Mouse (Mus musculus): ENCODE data around the gene Wtip.
"Not testable (repeated sequence)": the region's sequence is repeated elsewhere in the genome, so short reads cannot be mapped to it uniquely, and the experiment has no call there.

Wtip gene
- long read RNA-seq, experiment 1, partial matches to known transcripts, result 1 of 1 reads
- long read RNA-seq, experiment 1, other reads (novel, unspliced or antisense), result 0 of 1 reads
- long read RNA-seq, experiment 2, partial matches to known transcripts, result 0 of 2 reads
- long read RNA-seq, experiment 2, other reads (novel, unspliced or antisense), result 0 of 2 reads

GRCm38 (mm10) chr7:34133117-34133762 lies at the start of gene Wtip:
TSS of gene Wtip (minus strand) at chr7:34133268.
- intact Hi-C loops (cut with DNase I), result no loop called here

- intact Hi-C loops (cut with DNase I), result not testable (repeated sequence)
These were observed 43.2 kb upstream of the Wtip start for GRCm38 (mm10) chr7:34176241-34176640.

GRCm38 (mm10) chr7:34172251-34172650 lies 39.2 kb upstream of the Wtip start:
- intact Hi-C loops (cut with DNase I), result no loop called here

- intact Hi-C loops (cut with DNase I), result loop anchor here (5.0 to 10.0 kb wide), 2 partner anchors 33 to 195 kb away; no protein-coding TSS in a partner anchor
These were observed 36.4 kb upstream of the Wtip start, which contains the start of gene Uba2 for GRCm38 (mm10) chr7:34169454-34169853. TSS of gene Uba2 (minus strand) at chr7:34169599.

DNA sequence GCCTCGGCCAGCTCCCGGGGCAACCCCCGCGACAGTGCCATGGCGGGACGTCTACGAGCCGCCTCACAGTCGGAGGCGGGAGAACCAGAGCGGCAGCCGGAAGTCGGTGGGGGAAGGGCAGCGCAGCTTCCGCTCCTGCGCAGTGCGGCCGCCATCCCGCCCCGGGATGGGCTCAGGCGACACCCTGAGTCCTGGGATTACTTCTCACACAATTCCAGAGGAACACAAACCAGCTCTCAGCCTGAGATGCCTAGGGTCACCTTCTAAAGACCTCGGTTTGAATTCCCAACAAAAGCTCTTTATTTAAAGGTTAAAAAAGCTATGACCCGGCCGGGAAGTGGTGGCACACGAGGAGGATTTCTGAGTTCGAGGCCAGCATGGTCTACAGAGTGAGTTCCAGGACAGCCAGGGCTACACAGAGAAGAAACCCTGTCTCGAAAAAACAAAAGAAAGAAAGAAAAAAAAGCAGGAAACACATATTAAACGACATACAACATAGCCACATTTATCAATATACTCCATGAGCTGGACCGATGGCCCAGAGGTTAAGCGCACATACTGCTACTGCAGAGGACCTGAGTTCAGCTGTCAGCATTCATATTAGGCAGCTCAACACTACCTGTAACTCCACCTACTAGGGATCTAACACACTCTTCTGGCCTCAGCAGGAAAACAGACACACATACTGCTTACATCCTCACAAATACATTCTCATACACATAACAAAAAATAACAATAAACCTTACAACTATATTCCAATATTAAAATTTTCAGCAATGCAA lies 35.6 kb upstream of the Wtip start:
- intact Hi-C loops (cut with DNase I), result loop anchor here (5.0 to 10.0 kb wide), 2 partner anchors 34 to 196 kb away; no protein-coding TSS in a partner anchor

GRCm38 (mm10) chr7:34167766-34168469 lies 34.9 kb upstream of the Wtip start:
- intact Hi-C loops (cut with DNase I), result loop anchor here (5.0 to 10.0 kb wide), 2 partner anchors 34 to 197 kb away; no protein-coding TSS in a partner anchor

GRCm38 (mm10) chr7:34166850-34167249 lies 33.8 kb upstream of the Wtip start:
- intact Hi-C loops (cut with DNase I), result loop anchor here (5.0 to 10.0 kb wide), 2 partner anchors 35 to 198 kb away; no protein-coding TSS in a partner anchor

DNA sequence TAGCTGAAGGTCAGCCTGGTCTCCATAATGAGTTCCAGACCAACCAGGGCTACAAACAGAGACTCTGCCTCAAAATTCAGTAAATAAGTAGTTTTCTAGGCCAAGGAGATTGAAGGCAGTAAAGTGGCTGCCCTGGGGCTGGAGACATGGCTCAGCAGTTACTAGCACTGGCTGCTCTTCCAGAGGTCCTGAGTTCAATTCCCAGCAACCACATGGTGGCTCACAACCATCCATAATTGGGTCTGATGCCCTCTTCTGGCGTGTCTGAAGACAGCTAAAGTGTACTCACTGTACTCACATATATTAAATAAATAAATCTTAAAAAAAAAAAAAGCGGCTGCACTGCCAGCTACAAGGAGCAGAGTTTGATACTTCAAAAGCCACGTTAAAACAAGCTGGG lies 32.9 kb upstream of the Wtip start:
- intact Hi-C loops (cut with DNase I), result loop anchor here (5.0 to 10.0 kb wide), 2 partner anchors 36 to 199 kb away; no protein-coding TSS in a partner anchor

DNA sequence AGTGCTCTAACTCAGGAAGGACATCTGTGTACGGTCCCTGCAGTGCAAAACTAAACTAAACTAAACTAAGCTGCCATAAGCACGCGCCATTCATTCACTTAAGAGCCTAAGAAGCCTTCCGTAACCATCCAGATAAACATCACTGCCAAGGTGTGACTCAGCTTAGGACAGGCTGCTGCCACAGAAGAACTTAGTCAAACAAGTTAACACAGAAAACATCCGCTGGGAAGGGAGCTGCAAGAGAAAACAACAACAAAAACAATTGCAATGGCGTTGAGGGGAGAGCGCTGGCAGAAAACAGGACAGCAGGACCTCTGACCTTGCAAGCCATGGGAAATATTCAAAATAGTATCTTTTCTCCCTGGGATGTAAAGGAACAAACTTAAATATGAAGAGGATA lies 31.6 kb upstream of the Wtip start:
- intact Hi-C loops (cut with DNase I), result loop anchor here (5.0 to 10.0 kb wide), 2 partner anchors 38 to 200 kb away; no protein-coding TSS in a partner anchor

DNA sequence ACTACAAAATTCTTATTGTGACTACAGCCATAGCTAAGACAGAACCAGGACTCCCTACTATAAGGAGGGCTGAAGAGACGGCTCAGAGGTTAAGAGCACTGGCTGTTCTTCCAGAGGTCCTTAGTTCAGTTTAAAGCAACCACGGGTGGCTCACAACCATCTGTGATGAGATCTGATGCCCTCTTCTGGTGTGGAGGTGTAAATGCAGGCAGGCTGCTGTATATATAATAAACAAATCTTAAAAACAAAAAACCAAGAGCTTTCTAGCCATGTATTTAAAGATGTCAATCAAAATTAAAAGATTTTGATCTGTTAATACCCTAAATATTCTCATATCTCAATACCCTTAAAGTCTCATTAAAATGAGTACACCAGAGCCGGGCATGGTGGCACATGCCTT lies 26.1 kb upstream of the Wtip start:
- intact Hi-C loops (cut with DNase I), result no loop called here

DNA sequence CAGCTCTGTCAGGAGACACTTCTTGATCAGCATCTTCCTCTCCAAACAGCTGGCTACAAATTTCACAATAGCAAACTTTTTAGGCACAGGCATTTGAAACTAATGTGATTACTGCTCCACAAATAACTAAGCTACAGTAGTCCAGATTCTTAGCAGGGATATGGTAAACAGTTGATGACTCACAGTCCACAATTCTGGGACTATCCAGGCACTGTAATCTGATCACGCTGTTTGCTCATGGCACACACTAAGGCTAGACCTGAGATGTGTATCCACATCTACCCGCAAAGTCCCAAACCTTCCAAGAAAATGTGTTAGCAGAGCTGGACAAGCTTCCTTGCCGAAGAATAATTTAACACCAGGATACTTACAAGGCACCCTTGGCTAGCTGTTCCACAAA lies 24.9 kb upstream of the Wtip start:
- intact Hi-C loops (cut with DNase I), result no loop called here

- intact Hi-C loops (cut with DNase I), result no loop called here
These were observed 14.1 kb upstream of the Wtip start for GRCm38 (mm10) chr7:34147193-34147592.

- intact Hi-C loops (cut with DNase I), result no loop called here
These were observed 8.1 kb upstream of the Wtip start for GRCm38 (mm10) chr7:34141123-34141522.

DNA sequence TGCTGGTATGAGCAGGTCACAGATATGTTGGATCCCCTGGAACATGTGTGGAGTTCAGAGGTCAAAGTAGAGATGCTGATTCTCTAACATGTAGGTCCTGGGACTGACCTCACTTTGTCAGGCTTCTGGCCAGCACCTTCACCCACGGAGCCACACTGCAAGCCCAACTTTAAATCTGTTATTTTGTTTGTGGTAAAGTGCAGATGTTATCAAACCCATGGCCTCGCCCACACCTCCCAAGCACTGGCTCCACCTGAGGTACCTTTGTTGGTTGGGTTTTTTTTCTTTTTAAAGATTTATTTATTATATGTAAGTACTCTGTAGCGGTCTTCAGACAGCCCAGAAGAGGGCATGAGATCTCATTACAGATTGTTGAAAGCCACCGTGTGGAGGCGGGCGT lies 6.4 kb upstream of the Wtip start:
- intact Hi-C loops (cut with DNase I), result no loop called here

DNA sequence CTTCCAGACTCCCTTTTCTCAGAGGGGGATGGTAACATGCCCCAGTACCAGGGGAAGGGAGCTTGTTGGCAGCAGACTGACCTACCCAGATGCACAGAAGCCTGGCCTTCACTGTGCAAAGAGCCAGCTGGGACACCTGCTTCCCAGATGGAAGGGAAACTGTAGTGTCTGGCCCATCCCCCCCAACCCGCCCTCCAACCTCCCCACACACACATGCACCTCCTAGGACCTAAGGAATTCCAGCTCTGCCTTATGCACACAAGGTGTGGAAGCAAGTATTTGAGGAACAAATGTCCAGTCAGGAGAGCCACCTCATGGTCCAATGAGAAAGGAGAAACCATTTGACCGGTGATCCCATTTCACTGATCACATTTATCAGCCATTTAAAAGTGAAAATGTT lies 1.3 kb upstream of the Wtip start:
- intact Hi-C loops (cut with DNase I), result no loop called here

- intact Hi-C loops (cut with DNase I), result no loop called here
These were observed 551 bp downstream of the Wtip start for GRCm38 (mm10) chr7:34132355-34133079.

DNA sequence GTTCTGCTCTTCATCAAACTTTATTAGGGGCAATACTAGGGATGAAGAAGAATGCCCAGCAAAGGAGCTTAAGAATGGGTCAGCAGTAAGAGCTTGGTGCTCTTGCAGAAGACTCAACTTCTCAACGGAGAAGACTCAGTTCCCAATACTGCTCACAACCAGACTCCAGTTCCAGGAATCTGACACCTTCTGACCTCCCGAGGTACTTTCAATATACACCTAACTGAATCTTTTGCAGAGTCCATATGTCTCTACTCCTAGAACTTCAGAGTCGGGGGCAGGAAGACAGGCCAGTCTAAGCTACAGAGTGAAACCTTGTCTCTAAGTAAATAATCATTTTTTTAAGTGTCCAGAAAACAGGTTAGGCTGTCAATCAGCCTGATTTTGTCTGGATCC lies 1.1 kb downstream of the Wtip start:
- intact Hi-C loops (cut with DNase I), result no loop called here

DNA sequence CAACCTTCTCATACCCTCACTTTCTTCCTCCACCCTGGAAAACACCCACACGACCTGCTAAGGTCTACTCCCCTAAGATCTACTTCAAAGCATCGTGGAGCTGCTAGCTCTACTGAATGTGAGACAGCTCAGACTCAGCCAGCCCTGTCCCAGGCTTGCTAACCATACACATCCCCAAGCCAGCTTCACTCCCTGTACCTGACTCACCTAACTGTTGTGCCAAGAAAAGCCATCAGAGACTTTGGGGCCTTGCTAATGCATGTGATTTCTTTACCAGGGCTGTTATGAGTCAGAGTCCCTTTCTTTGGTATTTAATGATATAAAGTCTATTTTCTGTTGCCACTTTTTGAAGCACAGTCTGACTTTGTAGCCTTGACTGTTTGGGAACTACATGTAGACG lies 1.9 kb downstream of the Wtip start:
- intact Hi-C loops (cut with DNase I), result no loop called here

- intact Hi-C loops (cut with DNase I), result no loop called here
These were observed 6.8 kb downstream of the Wtip start for GRCm38 (mm10) chr7:34126291-34126690.

DNA sequence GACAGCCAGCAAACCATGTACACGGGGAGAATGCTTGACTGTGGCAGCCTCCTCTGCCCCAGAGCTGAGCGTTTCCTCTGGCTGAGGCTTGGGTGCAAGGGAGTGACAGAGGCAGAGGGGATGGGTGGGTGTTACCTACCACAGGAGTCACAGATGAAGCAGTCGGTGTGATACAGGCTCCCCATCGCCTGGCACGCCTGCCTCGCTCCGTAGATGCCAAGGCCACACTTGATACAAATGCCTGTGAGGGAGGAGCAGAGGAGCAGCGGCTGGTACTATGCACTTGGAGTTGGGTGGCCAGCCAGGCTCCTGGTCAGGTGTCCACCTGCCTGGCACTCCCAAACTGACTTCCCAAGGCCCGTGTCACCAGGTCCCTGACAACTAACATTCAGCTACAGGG lies 7.7 kb downstream of the Wtip start:
- intact Hi-C loops (cut with DNase I), result no loop called here
